Mouse (Mus musculus) neural tube, embryonic 14.5 days (tissue): ENCODE data around the gene Gm37240. TPM values are rescaled to one million over a fixed set of nuclear protein-coding genes. Genes with fewer than 3 reads are reported as not detected.
"Not testable (repeated sequence)": the region's sequence is repeated elsewhere in the genome, so short reads cannot be mapped to it uniquely, and the experiment has no call there.

Source experiments
- ATAC-seq: fragments of 200-750 bp; cut with Nextera tagmentation; 2 replicates; pipeline ENCODE4 v1.8.0; 2017; ENCODE audit warnings: low read depth, mild to moderate bottlenecking, moderate TSS enrichment, moderate library complexity
- H3K27ac ChIP-seq: fragments of 300-500 bp; sonication (generic); 2 replicates; pipeline ENCODE4 v1.5.1; 2014; ENCODE audit warnings: low read depth, mild to moderate bottlenecking, control low read depth, low read length, moderate library complexity, mixed read lengths
- H3K27me3 ChIP-seq: fragments of 300-500 bp; sonication (generic); 2 replicates; pipeline ENCODE4 v1.6.1; 2014; ENCODE audit warnings: low read length; ENCODE audit not compliant: control insufficient read depth, insufficient read depth
- H3K36me3 ChIP-seq: fragments of 300-500 bp; sonication (generic); 2 replicates; pipeline ENCODE4 v1.6.1; 2014; ENCODE audit warnings: low read length, mixed read lengths; ENCODE audit not compliant: control insufficient read depth, insufficient read depth
- H3K4me1 ChIP-seq: fragments of 300-500 bp; sonication (generic); 2 replicates; pipeline ENCODE4 v1.6.1; 2014; ENCODE audit warnings: low read length; ENCODE audit not compliant: control insufficient read depth, insufficient read depth
- H3K4me2 ChIP-seq: fragments of 300-500 bp; sonication (generic); 2 replicates; pipeline ENCODE4 v1.6.1; 2014; ENCODE audit warnings: mild to moderate bottlenecking, low read depth, low read length, control low read depth
- H3K4me3 ChIP-seq: fragments of 300-500 bp; sonication (generic); 2 replicates; pipeline ENCODE4 v1.5.1; 2014; ENCODE audit warnings: low read depth, low read length, control low read depth, mixed read lengths
- H3K9ac ChIP-seq: fragments of 300-500 bp; sonication (generic); replicated peaks from 2 replicates; pipeline ENCODE4 v1.6.1; 2014; ENCODE audit warnings: low read depth, mild to moderate bottlenecking, control low read depth, low read length, mixed read lengths
- H3K9me3 ChIP-seq: fragments of 300-500 bp; sonication (generic); 2 replicates; pipeline ENCODE4 v1.6.1; 2016; ENCODE audit warnings: low read length; ENCODE audit not compliant: control insufficient read depth
- WGBS: fragments of 180-500 bp; shearing (Covaris S2); extraction: QIAGEN DNeasy Blood & Tissue Kit; methylation state at CpG from one replicate; pipeline ENCODE4 v1.1.7; 2014; 5-methylcytosine and 5-hydroxymethylcytosine counted together
- polyA plus RNA-seq: library from polyadenylated mRNA; unstranded; fragments of >200 nt; fragmentation: Nextera tagmentation; extraction: Ambion mirVana; gene quantifications from 2 replicates; pipeline ENCODE4 v1.2.1, GENCODE M21; 2014

Gm37240 gene
- polyA plus RNA-seq, 1 experiment from 2014 or later, result not detected

GRCm38 (mm10) chr3:85923343-85923742, 36.0 kb upstream of the Gm37240 start:
- WGBS, result 76% methylated on average over 8 of the region's 8 CpGs
- H3K4me2 ChIP-seq, result no peak overlapping the region
- no peak for ATAC-seq

GRCm38 (mm10) chr3:85922331-85922730, 35.0 kb upstream of the Gm37240 start:
- no peak overlapping the region for H3K4me3 ChIP-seq
- whole genome bisulfite sequencing, result 64% methylated on average over 3 of the region's 3 CpGs

More at GRCm38 (mm10) chr3:85923343-85923742, 36.0 kb upstream of the Gm37240 start:
- Histone ChIP-seq H3K27me3 (no peaks in the 10 kb centered on the region), H3K4me3 (no peak overlapping the region), H3K4me1 (no peaks in the 10 kb centered on the region), H3K36me3 (no peaks in the 10 kb centered on the region), H3K27ac (no peak overlapping the region), H3K9ac (no peak overlapping the region), H3K9me3 (no peaks in the 10 kb centered on the region)

GRCm38 (mm10) chr3:85920671-85921070, 33.4 kb upstream of the Gm37240 start:
- not testable (repeated sequence) for H3K4me3 ChIP-seq, H3K36me3 ChIP-seq, H3K9ac ChIP-seq, H3K27ac ChIP-seq, H3K4me1 ChIP-seq, H3K4me2 ChIP-seq, ATAC-seq, H3K27me3 ChIP-seq, H3K9me3 ChIP-seq
- 84% methylated on average over 2 of the region's 2 CpGs for WGBS

More at GRCm38 (mm10) chr3:85922331-85922730, 35.0 kb upstream of the Gm37240 start:
- Histone ChIP-seq H3K4me1 (no peaks in the 10 kb centered on the region), H3K27me3 (no peaks in the 10 kb centered on the region), H3K4me2 (no peak overlapping the region), H3K9ac (no peak overlapping the region), H3K36me3 (no peaks in the 10 kb centered on the region), H3K9me3 (no peaks in the 10 kb centered on the region), H3K27ac (no peak overlapping the region)
- ATAC-seq, result no peak

GRCm38 (mm10) chr3:85917600-85917999, 30.3 kb upstream of the Gm37240 start:
- no peak for ATAC-seq
- no peak overlapping the region for H3K27ac ChIP-seq
- no peak overlapping the region for H3K4me3 ChIP-seq
- WGBS, result 10% methylated on average over 4 of the region's 4 CpGs
- H3K4me2 ChIP-seq, result no peak overlapping the region
- H3K36me3 ChIP-seq, result no peaks in the 10 kb centered on the region
- no peaks in the 10 kb centered on the region for H3K9me3 ChIP-seq
- no peaks in the 10 kb centered on the region for H3K4me1 ChIP-seq
- no peaks in the 10 kb centered on the region for H3K27me3 ChIP-seq
- H3K9ac ChIP-seq, result no peak overlapping the region

- Histone ChIP-seq H3K27me3 (no peaks in the 10 kb centered on the region), H3K4me3 (no peak overlapping the region), H3K9me3 (no peaks in the 10 kb centered on the region), H3K36me3 (no peaks in the 10 kb centered on the region), H3K27ac (no peak overlapping the region), H3K9ac (no peak overlapping the region), H3K4me1 (no peaks in the 10 kb centered on the region), H3K4me2 (no peak overlapping the region)
- no peak for ATAC-seq
- 95% methylated on average over 6 of the region's 6 CpGs for WGBS
These were observed 27.5 kb upstream of the Gm37240 start for GRCm38 (mm10) chr3:85914806-85915205.

- no peaks in the 10 kb centered on the region for H3K4me1 ChIP-seq
- H3K27ac ChIP-seq, result no peak overlapping the region
- H3K4me2 ChIP-seq, result no peak overlapping the region
- no peaks in the 10 kb centered on the region for H3K9me3 ChIP-seq
- no peaks in the 10 kb centered on the region for H3K27me3 ChIP-seq
- no peaks in the 10 kb centered on the region for H3K36me3 ChIP-seq
- no peak overlapping the region for H3K9ac ChIP-seq
- no peak for ATAC-seq
- no peak overlapping the region for H3K4me3 ChIP-seq
- WGBS, result 54% methylated on average over 7 of the region's 7 CpGs
These were observed 19.8 kb upstream of the Gm37240 start for GRCm38 (mm10) chr3:85907136-85907535.

- Histone ChIP-seq H3K27ac (no peak overlapping the region), H3K4me2 (no peak overlapping the region), H3K4me3 (no peak overlapping the region), H3K36me3 (no peaks in the 10 kb centered on the region), H3K27me3 (no peaks in the 10 kb centered on the region), H3K9ac (no peak overlapping the region), H3K9me3 (no peaks in the 10 kb centered on the region), H3K4me1 (no peaks in the 10 kb centered on the region)
- ATAC-seq, result no peak
These were observed 17.1 kb upstream of the Gm37240 start for GRCm38 (mm10) chr3:85904371-85904770.

GRCm38 (mm10) chr3:85895020-85895419, 7.7 kb upstream of the Gm37240 start:
- H3K9ac ChIP-seq, result no peak overlapping the region
- no peak overlapping the region for H3K4me3 ChIP-seq
- 96% methylated on average over 5 of the region's 5 CpGs for WGBS
- ATAC-seq, result no peak
- H3K27me3 ChIP-seq, result no peaks in the 10 kb centered on the region
- H3K4me2 ChIP-seq, result no peak overlapping the region
- no peaks in the 10 kb centered on the region for H3K9me3 ChIP-seq
- H3K27ac ChIP-seq, result no peak overlapping the region
- no peaks in the 10 kb centered on the region for H3K4me1 ChIP-seq
- H3K36me3 ChIP-seq, result no peaks in the 10 kb centered on the region

GRCm38 (mm10) chr3:85891571-85891970, 4.3 kb upstream of the Gm37240 start:
- no peak overlapping the region for H3K4me3 ChIP-seq
- 77% methylated on average over 1 of the region's 1 CpGs for WGBS
- no peak for ATAC-seq
- peaks cover 15% of the 10 kb centered on the region for H3K27me3 ChIP-seq
- H3K4me1 ChIP-seq, result 0 out of 2 replicates have a peak, but pooled peaks cover 5% of the 10 kb centered on the region
- H3K4me2 ChIP-seq, result no peak overlapping the region
- H3K9ac ChIP-seq, result no peak overlapping the region
- no peaks in the 10 kb centered on the region for H3K36me3 ChIP-seq
- no peak overlapping the region for H3K27ac ChIP-seq
- H3K9me3 ChIP-seq, result no peaks in the 10 kb centered on the region
